Mouse (Mus musculus): ENCODE results near the gene Klk1b5.

Gene Klk1b5

DNA sequence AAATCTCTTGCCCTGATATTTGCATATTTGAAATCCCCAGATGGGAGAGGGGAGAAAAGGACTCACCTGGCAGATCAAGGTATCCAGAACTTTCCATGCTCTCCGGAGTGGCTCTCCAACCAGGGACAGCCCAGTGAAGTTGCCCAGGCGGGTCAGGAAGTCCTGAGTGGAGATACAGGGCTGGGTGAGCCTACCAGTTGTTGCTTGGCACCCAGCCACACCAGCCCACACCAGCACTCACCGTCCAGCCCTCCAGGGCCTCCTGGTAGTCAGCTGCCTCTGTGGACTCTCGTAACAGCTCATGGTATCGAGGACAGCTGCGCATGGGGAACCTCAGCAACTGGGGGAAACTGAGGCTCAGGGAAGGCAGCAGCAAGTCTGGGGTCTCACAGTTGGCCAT, 39.2 kb downstream of the Klk1b5 start:
- DNase-seq, result no peak

DNA sequence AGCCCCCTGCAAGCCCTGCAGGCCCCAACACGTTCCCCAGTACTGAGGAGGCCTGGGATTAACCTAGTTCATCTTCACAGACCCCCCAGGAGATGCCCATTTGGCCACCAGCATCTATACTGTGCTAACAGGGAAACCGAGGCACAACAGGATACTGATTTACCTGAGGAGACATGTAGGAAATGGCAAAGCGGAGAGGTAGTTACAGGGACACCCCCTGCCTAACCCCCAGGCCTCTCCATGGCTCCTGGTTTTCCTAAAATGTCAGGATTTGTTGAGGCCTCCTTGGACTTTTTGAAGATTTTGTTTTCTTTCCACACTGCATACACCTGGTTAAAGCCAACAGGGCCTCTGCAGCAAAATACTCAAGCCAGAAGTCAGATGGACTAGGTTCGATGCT, 41.5 kb downstream of the Klk1b5 start, which contains the start of gene Acp4:
Gene Acp4 (minus strand): TSS at position 101 of the 400 bp plus-strand sequence.
- DNase-seq, result no peak

DNA sequence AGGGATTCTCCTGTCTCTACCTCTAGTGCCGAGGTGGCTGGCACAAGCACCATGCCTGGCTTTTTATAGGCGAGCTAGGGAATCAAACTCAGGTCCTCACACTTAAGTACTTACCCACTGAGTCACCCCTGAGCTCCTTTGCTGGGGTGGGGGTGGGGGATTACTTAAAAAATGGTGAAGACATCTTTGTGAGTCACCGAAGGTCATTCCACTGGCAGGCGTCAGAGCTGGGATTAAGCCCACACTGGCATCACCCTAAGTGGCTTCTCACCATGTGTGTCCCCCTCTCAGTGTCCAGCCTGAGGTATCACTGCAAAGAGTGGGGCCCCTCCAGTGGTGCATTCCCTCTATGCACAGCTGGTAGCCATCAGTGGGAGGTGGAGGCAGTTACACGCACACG, 44.7 kb downstream of the Klk1b5 start:
- DNase-seq, result no peak

- DNase-seq, result no peak
Observed at GRCm38 (mm10) chr7:44261147-44261546, 45.4 kb downstream of the Klk1b5 start, which contains the start of gene Gm15517. Gene Gm15517, plus strand, starts transcription at chr7:44261447.

DNA sequence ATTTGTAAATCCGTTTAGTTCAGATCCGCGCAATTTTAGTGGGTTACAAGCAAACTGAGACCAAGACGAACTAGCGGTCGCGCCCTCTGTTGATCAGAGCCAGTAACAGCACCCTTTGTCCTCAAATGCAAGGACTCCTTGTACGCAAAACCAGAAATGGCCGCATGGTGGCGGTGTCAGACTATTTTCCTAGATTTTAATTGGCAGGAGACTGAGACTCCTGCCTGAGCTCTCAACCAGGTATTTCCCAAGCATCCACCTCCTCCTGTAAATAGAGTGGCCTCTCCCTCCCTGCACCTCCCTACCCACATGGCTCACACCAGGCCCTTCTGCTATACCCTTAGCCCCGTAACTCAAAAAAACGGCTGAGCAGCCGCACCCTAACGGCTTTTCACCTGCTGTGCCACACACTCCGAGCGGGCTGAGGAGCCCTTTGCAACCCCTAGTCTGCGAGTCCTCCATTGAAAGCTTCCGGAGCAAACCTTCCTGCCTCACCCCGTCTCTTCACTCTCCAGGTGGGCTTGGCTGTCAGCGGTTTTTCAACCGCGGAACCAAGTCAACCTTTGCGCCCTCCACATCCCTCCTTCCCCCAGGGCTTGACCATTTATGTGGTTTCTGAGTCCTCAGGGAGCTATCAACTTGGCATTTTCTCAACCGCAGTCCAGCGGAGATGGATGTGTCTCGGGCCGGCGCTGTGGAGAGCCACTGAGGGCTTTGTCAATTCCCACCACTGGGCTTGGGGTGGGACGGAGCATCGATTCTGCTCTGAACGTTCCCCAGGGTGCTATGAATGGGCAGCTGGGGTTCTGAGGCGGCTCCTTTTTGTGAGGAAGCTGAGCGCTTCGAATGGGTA, 47.3 kb downstream of the Klk1b5 start:
- peak; percentile 93 for DNase-seq

- DNase-seq, result no peak
Observed at GRCm38 (mm10) chr7:44268117-44268516, 52.4 kb downstream of the Klk1b5 start.

- DNase-seq, result no peak
Observed at GRCm38 (mm10) chr7:44269397-44269796, 53.7 kb downstream of the Klk1b5 start.

Measured in right cerebral cortex, adult 18-20 months (tissue).